Mouse (Mus musculus) urinary bladder, postnatal 25 days (tissue): ENCODE results near the gene Ecpas.
A peak's percentile ranks its signal among the peaks of the same experiment; 100 is the strongest.

Source experiments
- DNase-seq: peaks from one replicate; pipeline ENCODE4 v3.0.0; 2022; ENCODE audit warnings: low spot score

Ecpas gene

DNA sequence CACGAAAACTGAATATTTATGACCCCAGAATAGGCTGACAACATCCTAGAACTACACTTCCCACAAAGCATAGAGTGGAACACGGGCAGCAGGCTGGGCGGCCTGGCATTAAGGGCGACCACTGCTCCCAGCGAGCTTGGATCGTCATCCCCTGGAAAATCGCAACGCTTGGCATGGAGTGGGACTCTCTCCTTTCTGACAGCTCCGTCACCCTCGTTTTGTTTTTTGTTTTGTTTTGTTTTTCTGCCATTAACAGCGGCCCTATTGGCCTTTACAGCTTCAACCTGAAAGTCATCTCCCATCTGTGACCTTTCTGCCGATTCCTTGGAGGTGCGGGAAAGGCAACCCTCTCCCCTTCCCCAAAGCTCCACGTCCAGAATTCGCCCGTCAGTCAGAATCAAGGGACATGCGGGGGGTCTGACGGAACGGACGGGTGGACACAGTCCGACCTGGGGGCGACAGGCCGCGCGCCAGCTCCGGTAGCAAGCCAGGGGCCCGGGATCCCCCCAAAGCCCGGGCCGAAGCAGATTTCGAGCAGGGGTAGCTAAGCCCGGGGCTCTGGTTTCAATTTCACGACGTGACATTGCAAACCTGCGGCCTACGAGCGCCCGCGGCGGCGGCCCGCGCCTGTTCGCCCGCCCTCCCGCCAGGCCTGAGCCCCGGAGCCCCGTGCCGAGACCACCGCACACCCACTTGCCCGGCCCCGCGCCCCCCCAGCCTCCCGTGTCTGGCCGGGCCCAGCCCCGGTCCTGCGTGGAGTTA lies 1.3 kb downstream of the Ecpas start:
- peak; percentile 50 for DNase-seq

DNA sequence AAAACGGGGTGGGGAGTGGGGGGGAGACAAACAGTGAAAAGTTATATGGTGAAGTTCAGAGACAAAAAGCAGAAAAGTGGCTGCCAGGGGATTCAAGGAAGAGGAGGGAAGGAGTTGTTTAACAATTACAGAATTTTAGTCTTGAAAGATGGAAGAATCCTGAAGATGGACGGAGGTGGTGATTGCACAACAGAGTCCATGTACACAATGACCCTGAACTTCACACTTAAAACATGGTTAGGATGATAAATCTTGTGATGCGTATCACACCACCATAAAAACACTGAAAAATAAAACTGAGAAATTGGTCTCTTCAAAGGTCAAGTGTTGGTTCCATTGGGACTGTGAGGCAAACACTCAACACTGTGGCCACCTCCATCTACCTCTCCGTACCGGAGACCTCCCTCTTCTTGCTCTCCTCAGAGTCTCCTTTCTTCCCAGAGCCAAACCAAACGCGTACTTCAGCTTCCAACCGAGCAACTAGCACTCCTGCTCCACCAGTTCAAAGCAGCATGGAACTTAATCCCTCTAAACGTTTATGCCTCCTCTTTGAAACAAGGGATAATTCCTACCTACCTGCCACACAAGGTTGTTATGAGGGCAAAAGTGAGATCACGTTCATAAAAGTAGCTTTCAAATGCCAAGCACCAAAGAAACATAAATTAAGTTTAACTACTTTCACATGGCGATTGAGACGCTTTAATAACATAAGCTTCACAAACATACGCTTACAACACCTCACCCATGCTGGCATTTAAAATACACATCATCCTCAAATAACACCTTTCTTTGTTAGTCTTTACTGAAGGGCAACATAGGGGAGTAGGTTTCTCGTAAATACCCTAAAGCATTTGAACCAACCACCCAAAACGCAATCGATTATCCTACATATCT lies 2.1 kb downstream of the Ecpas start:
- DNase-seq = no peak

DNA sequence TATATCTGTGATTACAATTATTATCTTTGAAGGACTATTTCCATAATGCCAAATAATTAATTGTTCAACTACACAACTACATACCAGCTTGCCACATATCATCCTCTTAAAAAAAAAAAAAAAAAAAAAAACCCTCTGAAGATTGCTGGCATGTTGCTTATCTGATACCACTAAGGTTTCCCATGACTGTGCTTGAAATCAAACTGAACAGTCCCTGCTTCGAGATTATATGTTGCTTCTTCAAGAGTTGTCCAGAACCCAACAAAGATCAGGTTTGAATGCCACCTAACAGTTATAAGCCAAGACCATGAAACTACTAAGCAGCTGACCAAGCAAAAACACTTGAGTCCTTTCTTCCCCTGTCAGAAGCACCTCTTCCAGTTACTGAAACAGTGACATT lies 5.1 kb downstream of the Ecpas start:
- DNase-seq = no peak

DNA sequence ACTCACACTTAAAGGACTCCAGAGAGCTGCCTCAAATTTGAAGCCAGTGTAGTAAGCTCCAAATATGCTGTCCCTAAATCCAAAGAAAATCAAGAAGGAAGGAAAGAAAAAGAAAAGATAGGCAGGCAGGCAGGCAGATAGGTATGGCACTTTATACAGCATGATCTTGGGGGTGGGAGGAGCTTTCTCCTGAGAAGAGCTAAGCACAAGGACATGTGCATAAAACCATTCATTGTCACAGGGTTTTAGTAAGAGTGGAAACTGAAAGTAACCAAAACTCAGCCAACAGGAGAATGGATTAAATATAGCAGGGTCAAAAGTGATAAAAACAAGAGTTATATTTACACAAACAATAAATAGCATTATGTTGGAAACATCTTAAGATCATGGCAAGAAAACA lies 14.2 kb downstream of the Ecpas start:
- no peak for DNase-seq

DNA sequence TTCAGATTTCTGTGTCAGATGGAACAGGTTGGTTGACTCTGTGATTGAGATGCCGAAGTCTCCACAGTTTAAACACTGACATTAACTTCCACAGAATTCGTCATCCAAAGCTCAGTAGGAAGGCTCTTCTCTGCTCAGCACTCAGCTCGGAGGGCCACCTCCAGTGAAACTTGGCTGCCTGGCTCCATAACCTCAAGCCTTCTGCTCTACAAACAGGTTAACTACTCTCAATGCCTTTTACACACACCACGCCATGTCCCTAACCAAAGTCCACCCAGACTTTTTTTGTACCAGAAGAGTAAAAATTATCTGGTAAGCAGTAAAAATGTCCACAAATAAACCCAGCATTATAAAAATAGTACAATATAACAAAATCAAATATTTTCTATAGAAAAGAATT lies 15.1 kb downstream of the Ecpas start:
- DNase-seq = no peak

DNA sequence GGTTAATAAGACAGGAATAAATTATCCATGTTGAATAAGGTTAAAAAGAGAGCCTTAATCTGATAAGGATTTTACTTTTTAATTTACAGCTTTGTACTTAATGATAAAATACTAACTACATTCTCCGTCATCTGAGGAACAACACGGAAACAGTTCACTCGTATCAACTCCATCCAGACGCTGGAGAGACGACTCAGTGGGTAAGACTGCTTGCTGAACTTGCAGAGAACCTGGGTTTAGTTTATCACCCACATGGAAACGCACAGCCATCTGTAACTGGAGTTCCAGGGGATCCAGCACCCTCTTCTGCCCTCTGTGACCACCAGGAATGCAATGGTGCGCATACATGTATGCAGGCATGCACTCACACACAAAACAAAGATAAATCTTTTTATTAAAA lies 18.1 kb downstream of the Ecpas start:
- DNase-seq = no peak

DNA sequence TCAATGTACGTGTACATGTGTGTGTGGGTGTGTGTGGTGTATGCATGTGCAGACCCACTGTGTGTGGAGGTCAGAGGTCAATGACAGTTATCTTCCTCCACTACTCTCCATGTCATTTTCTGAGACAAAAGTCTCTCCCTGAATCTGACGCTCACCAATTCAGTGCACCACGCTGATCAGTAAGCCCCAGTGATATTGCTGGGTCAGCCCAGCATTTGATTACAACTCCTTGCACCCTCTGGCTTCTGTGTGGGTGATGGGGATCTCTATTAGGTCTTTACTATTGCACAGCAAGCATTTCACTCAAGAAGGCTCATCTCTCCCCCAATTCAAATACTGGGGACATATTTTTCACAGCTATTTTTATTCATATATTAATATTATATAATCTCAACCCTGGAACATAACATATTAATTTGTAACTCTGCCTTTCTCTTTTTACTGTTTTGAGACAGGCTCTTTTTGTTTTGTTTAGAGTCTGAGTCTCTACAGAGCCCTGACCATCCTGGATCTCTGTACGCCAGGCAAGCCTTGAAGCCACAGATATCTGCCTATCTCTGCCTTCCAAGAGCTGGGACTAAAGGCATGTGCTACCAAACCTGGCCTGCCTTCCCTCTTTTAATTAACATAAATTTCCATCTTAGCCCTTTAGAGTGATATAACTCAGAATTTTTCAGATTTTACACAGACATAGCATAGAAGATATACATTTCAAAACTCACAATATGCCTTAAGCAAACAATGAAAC lies 22.3 kb downstream of the Ecpas start:
- DNase-seq = no peak

DNA sequence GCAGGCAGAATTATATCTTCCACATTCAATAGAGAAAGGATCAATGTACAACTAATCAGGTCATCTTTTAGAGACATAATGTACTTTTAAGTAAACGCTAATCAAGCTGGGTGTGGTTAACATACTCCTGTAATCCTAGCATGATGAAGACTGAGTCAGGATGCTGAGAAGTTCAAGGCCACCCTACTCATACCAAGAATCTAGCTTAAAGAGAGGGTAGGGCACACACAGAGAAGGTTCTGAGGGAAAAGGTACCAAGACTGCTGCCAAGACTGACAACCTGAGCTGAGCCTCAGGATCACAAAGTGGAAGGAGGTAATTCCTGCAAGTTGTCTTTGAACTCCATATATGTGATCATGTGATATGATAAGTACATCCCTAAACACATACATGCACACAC lies 24.0 kb downstream of the Ecpas start:
- no peak for DNase-seq

DNA sequence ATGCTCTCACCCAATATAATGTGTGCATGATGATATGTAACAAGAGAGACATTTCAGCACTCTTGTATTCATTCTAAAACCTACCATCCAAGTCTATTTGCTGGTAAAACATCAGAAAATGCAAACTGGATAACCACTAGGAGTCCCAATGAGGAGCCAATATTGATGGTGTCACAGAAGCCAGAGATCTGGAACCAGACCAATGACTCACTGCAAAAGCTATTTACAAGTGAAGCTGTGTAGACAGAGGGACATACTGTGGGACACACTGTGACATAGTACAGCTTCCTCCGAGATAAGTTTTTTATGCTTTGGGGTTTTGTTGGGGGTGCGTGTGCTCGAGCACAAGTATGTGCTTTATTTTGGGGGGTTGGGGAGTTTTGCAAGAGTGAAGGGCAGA lies 24.9 kb downstream of the Ecpas start:
- DNase-seq = no peak

DNA sequence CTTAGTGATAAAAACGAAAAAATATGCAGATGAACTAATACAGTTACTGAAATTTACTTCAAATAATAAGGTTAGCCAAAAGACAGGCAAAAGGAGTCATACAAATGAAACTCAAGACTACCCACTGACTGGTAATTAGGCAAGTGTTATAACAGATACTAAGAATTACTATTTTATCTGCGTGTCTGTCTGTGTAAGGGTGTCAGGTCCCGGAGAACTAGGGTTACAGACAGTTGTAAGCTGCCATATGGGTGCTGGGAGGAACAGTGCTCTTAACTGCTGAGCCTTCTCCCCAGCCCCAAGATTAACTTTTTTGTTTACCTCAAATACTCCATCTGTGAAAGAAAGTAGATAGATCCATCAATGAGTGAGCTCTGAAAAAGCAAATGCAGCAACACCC lies 25.8 kb downstream of the Ecpas start:
- no peak for DNase-seq

DNA sequence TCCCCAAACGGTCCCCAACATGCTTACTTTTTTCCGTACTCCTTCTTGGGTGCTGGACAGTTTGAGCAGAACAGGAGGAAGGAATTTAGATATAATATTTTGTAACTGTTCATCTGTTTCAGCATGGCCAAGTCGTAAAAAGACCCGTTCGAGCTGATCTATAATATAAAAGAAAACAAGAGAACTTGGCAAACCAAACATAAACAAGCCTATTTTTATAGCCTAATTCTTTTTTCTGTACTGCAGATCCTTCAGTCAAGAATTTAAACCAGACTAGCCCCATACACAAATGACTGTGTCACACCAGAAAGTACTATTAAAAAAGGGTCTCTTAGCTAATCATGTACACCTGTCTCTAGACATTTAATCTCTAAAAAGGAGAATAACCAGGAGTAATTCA lies 27.2 kb downstream of the Ecpas start:
- no peak for DNase-seq

DNA sequence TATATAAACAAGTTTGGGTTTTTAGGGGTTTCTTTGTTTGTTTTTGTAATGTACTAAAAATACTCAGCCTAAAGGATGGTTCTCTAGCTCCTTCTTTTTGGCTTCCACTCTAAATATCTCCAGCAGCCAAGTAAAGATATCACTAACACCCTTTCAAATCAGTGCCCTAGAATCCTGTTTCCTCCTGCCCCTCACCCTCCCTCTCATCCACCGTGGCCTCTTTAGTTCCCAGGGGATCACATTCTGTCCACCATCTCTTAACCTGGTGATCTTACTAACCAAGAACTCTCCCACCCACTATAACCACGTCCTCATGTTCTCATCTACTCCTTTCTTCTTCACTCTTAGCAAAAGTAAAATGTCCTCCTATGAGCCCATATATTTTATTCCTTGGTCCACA lies 28.7 kb downstream of the Ecpas start:
- DNase-seq = no peak

DNA sequence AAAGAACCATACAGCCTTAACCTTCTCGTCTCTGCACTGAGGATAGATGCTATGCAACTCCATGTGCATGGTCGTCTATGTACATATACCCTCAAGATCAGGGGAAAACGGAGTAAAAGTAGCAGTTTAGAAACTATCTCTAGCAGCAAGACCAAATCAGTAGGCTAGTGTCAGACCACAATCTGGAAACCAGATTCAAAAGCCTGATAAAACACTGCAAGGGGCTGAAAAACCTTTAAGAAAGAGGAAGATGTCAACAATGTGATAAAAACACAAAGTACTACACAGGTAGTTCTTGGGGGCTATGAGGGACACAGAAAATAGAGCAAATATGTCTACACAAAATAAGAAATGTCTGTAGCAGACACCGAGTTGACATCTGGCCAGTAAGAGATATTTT lies 38.2 kb downstream of the Ecpas start:
- DNase-seq = no peak

DNA sequence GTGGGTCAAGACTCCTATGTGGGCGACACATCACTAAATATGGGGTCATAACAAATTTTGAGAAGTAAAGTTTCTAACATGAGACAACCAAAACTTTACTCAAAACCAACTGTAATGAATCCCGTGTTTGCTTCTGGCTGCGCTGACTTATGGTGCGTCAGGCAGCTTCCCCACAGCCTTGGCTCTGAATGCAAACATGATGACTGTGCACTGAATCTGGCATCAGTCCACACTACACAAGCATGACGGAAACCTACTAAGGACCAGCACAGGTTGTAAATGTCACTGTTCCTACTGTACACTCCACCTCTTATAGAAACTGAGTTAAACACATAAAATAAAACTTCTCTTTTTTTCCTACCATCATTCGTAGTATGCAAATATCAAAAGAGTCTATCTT lies 45.3 kb downstream of the Ecpas start:
- no peak for DNase-seq

DNA sequence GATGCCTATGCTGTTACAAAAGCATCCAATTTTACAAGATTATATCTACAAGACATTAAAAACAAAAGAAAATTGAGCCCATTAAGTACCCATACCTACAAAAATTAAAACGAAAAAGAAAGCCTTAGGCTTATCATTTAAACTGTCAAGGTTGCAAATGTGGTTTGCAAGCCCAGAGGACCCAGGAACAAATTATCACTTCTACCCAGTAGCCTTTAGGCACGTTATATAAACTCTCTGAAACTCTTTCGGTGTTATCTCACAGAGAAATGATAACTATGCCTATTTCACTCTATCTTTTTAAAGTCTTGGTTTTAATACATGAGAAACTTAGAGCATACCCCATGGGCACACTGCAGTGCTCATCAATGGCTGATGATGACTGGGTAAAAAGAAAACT lies 79.6 kb downstream of the Ecpas start:
- DNase-seq = no peak

DNA sequence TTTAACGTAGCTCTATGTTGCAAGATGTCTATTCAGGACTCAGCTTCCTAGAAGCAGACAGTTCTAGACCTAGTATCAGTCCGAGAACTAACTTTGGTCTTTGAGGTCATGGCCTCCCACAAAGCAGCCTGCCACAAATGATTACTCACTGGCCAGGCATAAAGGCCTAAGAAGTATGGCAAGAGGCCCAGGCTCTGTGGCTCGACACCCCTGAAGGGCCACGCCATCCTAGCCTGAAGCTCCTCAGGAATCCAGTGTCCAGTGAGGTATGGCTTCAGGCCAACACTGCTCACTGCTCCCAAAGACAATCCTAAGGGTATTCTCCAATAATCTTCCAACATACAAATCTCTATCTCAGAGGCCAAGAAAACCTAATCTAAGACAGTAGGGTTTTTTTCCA lies 86.6 kb downstream of the Ecpas start:
- DNase-seq = no peak

DNA sequence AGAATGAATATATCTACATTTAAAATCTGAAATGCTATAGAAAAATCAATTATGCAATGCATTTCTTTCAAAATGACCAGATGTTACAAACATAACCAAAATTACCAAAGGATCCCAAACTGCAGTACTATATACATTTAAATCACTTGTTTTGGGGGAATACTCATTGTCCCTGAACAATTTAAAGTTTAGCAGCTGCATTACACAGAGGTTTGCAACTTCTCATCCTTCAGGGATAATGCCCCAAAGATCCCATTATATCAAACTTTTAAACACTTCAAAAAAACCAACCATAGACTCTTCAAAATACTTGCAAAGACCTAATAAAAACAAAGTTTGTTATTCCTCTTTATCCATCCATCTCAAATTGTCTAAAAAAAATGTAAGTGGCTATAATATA lies 124.9 kb downstream of the Ecpas start, which contains the start of gene Olfr267:
TSS of gene Olfr267 (minus strand) at position 101 of the 400 bp plus-strand sequence.
- DNase-seq = no peak

DNA sequence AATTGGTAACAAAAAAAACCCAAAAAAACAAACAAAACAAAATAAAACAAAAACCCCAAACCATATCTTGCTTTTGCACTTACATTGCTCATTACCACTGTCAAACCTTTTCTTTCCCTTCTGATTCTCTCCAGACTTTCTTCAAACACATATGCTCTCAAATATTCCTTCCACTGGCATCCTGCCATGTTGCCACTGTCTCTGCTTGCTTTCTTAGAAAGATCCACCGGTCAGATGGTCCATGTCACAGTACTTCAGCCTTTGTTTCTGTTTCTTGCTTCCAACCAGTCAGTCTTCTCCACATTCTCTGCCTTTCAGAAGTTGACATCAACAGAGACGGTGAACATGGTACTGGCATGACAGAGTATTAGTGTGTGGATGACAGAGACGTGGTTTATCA lies 125.9 kb downstream of the Ecpas start:
- DNase-seq = no peak

DNA sequence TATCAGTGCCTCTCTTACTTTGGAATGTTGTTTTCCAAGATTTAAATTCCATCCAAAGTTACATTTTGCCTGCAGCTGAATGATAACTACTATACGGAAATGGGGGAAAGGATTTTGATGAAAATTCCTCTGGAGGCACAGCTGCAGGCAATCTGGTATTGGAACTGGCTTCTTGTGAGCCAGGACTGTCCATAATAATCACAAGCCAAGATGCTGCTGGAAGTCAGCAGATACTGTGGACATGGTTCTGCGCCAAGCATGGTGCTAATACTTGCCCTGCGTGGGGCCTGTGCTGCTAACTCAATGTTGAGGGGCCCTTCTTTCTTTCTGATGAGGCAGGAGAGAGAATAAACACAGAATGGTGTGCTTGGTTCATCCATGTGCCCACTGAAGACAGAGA lies 149.1 kb downstream of the Ecpas start:
- DNase-seq = no peak

DNA sequence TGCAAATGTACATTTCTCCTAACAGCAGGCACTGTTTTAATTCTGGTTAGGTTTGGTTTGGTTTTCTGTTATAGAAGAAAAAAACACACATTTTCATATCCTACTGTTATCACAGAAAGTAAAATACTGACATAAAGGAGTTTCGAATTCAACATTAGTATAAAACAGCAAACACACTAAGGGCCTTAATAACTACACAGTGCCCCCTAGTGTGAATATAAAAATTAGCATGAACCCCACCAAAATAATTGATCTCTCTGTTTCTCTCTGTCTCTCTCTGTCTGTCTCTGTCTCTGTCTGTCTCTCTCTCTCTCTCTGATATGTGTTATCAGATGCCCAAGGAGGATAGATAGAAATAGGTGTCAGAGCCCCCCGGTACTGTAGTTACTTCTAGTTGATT lies 163.0 kb downstream of the Ecpas start:
- DNase-seq = no peak

DNA sequence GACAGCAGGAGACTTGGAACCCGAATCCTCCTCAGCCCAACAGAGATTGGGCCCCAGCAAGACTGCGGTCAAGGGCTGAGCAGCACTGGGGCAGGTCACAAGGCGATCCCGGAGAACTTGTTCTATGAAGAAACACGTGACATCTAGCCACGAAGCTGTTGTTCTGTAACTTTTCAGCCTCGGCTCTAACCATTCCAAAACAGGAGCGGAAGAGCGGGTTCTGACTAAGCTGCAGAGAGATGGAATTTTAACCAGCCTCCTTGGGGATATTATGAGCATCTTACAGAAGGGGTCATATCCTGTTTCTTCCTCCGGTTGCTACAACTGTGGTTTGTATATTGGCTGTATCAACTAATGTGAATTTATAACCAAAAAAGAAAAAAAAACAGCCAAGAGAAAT lies 163.4 kb downstream of the Ecpas start:
- DNase-seq = peak; percentile 31
